8 mouse cellular contexts compared by ENCODE assay signal in the genomic region with DNA sequence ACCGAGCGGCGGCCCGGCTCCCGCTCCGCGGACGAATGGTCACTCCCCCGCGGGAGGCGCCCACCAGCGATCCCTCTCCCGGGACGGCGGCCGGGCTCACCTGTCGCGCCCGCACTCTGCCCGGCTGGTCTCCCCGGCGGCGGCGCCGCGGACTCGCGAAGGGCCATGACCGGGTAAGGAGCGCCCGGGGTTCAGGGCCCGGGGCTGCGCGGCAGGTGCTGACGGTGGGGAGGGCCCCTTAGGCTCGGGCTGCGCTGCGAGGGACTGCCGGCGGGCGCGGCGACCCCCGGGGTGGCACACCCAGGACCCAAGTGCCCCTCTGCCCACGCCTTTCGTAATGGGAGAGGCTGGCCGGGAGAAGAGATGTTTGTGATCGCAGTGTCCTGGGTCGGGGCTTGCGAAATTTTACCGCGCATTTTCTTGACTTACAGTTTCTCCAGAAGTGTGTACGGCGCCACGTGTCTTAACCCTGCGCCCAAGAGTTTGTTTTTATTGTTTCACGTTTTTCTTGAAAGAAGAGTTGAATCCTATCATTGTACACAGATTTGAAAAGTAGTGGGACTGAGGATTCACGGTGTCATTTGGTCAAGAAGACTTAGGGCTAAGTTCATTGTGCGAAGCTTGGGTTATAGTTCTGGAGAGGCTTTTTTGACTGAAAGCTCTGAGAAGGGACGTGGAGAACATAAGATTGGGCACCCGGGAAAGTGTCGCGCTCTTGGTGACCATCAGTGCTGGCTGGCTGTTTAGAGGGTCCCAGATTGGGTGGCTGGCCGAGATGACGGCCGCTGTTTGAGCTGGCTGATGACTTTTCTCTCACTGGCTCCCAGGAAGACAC. TPM values are rescaled to one million over a fixed set of nuclear protein-coding genes. Genes with fewer than 3 reads are reported as not detected.
DNase-seq lines count a peak whose midpoint lies in the region; ATAC-seq and TF ChIP-seq lines count a peak whose summit lies in the region.

No protein-coding gene starts in this region.

- under 1% methylated on average over 46 of the region's 66 CpGs for WGBS in heart, postnatal 0 days
- WGBS in limb, embryonic 15.5 days, result under 1% methylated on average over 55 of the region's 66 CpGs
- under 1% methylated on average over 55 of the region's 66 CpGs for WGBS in neural tube, embryonic 11.5 days

- peak; percentile 0; the same call in 1 of the 2 replicates for ATAC-seq in heart, postnatal 0 days (ENCODE audit: insufficient read depth, low read depth)
- ATAC-seq in limb, embryonic 15.5 days (ENCODE audit: insufficient number of reproducible peaks, low FRiP score, low TSS enrichment, low read depth), result no peak; the same call in 1 of the 2 replicates
- peak; percentile 8 for ATAC-seq in neural tube, embryonic 11.5 days (ENCODE audit: insufficient read depth, low FRiP score, low TSS enrichment)

- TF ChIP-seq EP300 in heart, postnatal 0 days (IDR thresholded peaks at IDR 0.05; ENCODE audit: low read depth), result no peak

- peaks cover 20% of the 10 kb centered on the region for H3K4me1 ChIP-seq in heart, postnatal 0 days (ENCODE audit: control insufficient read depth, insufficient read depth)
- peaks cover 15% of the 10 kb centered on the region for H3K4me1 ChIP-seq in limb, embryonic 15.5 days
- H3K4me1 ChIP-seq in neural tube, embryonic 11.5 days (ENCODE audit: control insufficient read depth, insufficient read depth, low read length), result peaks cover 8% of the 10 kb centered on the region

- TF ChIP-seq CTCF in heart, postnatal 0 days (IDR thresholded peaks at IDR 0.05; ENCODE audit: low read depth), result no peak

- H3K36me3 ChIP-seq in heart, postnatal 0 days (replicated peaks; ENCODE audit: control insufficient read depth, insufficient read depth, low read length), result no peaks in the 10 kb centered on the region
- no peaks in the 10 kb centered on the region; the same call in 1 of the 2 replicates for H3K36me3 ChIP-seq in limb, embryonic 15.5 days
- no peaks in the 10 kb centered on the region for H3K36me3 ChIP-seq in neural tube, embryonic 11.5 days (ENCODE audit: control insufficient read depth, insufficient read depth, low read length)

- peak overlapping the region; percentile 91 for H3K9ac ChIP-seq in heart, postnatal 0 days (replicated peaks; ENCODE audit: low read depth, low read length)
- peak overlapping the region; percentile 76 for H3K9ac ChIP-seq in limb, embryonic 15.5 days
- H3K9ac ChIP-seq in neural tube, embryonic 11.5 days (ENCODE audit: low read length), result peak overlapping the region; percentile 92

- H3K9me3 ChIP-seq in heart, postnatal 0 days (replicated peaks; ENCODE audit: control insufficient read depth, low read length), result no peaks in the 10 kb centered on the region
- H3K9me3 ChIP-seq in limb, embryonic 15.5 days, result no peaks in the 10 kb centered on the region
- no peaks in the 10 kb centered on the region for H3K9me3 ChIP-seq in neural tube, embryonic 11.5 days (ENCODE audit: control insufficient read depth, low read length)

- H3K4me3 ChIP-seq in heart, postnatal 0 days (ENCODE audit: low read depth, low read length), result peak overlapping the region; percentile 97
- peak overlapping the region; percentile 97 for H3K4me3 ChIP-seq in limb, embryonic 15.5 days
- peak overlapping the region; percentile 98 for H3K4me3 ChIP-seq in neural tube, embryonic 11.5 days (ENCODE audit: low read depth, low read length)

- H3K27ac ChIP-seq in heart, postnatal 0 days (ENCODE audit: low read depth), result peak overlapping the region; percentile 100
- peak overlapping the region; percentile 100 for H3K27ac ChIP-seq in limb, embryonic 15.5 days
- H3K27ac ChIP-seq in neural tube, embryonic 11.5 days (ENCODE audit: low read depth, low read length), result peak overlapping the region; percentile 99

- H3K27me3 ChIP-seq in heart, postnatal 0 days (ENCODE audit: control insufficient read depth, insufficient read depth, low read length), result no peaks in the 10 kb centered on the region
- H3K27me3 ChIP-seq in limb, embryonic 15.5 days, result no peaks in the 10 kb centered on the region
- no peaks in the 10 kb centered on the region for H3K27me3 ChIP-seq in neural tube, embryonic 11.5 days (ENCODE audit: control insufficient read depth, insufficient read depth, low read length)

- H3K4me2 ChIP-seq in heart, postnatal 0 days (ENCODE audit: low read depth, low read length), result peak overlapping the region; percentile 98
- peak overlapping the region; percentile 55 for H3K4me2 ChIP-seq in limb, embryonic 15.5 days
- H3K4me2 ChIP-seq in neural tube, embryonic 11.5 days (ENCODE audit: low read depth), result peak overlapping the region; percentile 76

- DNase-seq in heart, adult 18-20 months, result peak; percentile 2 to 21
- DNase-seq in heart, adult 11 months, result no peak
- DNase-seq in MEL-GATA-1-ER (ENCODE audit: extremely low read depth, low read depth), result peak; percentile 22
- DNase-seq in cerebellum, postnatal 14 days, result peak; percentile 28 to 31
- peak; percentile 19 for DNase-seq in heart, postnatal 0 days (ENCODE audit: low spot score)
- peak; percentile 44 for DNase-seq in neural tube, embryonic 11.5 days (ENCODE audit: low spot score)
- DNase-seq in yolk sac, embryonic 10.5 days (ENCODE audit: low spot score), result no peak

RNA-seq across cellular contexts. Expression of gene Usp1, which starts 0.7 kb away (rescaled TPM):
- total RNA-seq in heart, adult 18-20 months (2021), result 10 to 100 TPM; 15.9 to 16.8 TPM
- 11.4 and 16.5 TPM in 2 replicates for total RNA-seq in heart, postnatal 0 days (2014; rRNA removed; ENCODE audit: low replicate concordance)
- 24.5 and 27.8 TPM in 2 replicates for polyA plus RNA-seq in heart, postnatal 0 days (2015; fragmentation: Nextera tagmentation; extraction: Ambion mirVana)
- 66.6 and 82.6 TPM in 2 replicates for polyA plus RNA-seq in limb, embryonic 15.5 days (2015; fragmentation: Nextera tagmentation; extraction: Ambion mirVana)
- polyA plus RNA-seq in neural tube, embryonic 11.5 days (2014; fragmentation: Nextera tagmentation; extraction: Ambion mirVana), result 114 and 120 TPM in 2 replicates

Comparison
In these comparisons a context has a peak if more than half of its experiments do, and no peak if none do; other contexts are left out.
1. DNase-seq: peak in heart, adult 18-20 months (2 of 2), MEL-GATA-1-ER (single experiment), cerebellum, postnatal 14 days (2 of 2), heart, postnatal 0 days (single experiment) and neural tube, embryonic 11.5 days (single experiment); none in heart, adult 11 months (single experiment) and yolk sac, embryonic 10.5 days (single experiment).
2. Peak in every context shown above with its lines, with median percentiles within 50 percentile points of each other: H3K27ac ChIP-seq, H3K4me2 ChIP-seq, H3K4me3 ChIP-seq and H3K9ac ChIP-seq.